Mouse (Mus musculus) Patski (cell line): ENCODE data around the gene Spred2. TPM values are rescaled to one million over a fixed set of nuclear protein-coding genes. Genes with fewer than 3 reads are reported as not detected.
A peak's percentile ranks its signal among the peaks of the same experiment; 100 is the strongest.

Source experiments
- ATAC-seq: fragments of 100-300 bp; one replicate; pipeline ENCODE4 v1.8.0; 2021
- CTCF ChIA-PET: fragments of 350-600 bp; sonication (Branson Sonifier 250); formaldehyde crosslinking; loops from one replicate; lab custom pipeline; 2022; ENCODE audit warnings: inconsistent platforms; lab: Charles Lee
- POLR2A ChIA-PET: fragments of 350-600 bp; sonication (Branson Sonifier 250); formaldehyde crosslinking; loops from one replicate; lab custom pipeline; 2022; ENCODE audit warnings: antibody characterized with exemption, inconsistent platforms; lab: Charles Lee
- DNase-seq: peaks from one replicate; pipeline ENCODE4 v3.0.0-alpha.2; 2011; ENCODE audit warnings: low read depth, low spot score
- H3K27me3 ChIP-seq: fragments of 371-371 bp; one replicate; pipeline ENCODE4 v1.5.1; 2021
- CTCF ChIP-seq: fragments of 100-300 bp; IDR thresholded peaks from one replicate; pipeline ENCODE4 v1.5.1; 2021
- in situ Hi-C: fragments of 300-500 bp; cut with MboI; formaldehyde crosslinking; loops from 3 replicates; pipeline ENCODE4 v1.11.1; 2018; ENCODE audit warnings: low pct_unique_long_range_greater_than_20kb, mixed read lengths
- polyA plus RNA-seq: library from polyadenylated mRNA; unstranded; gene quantifications from one replicate; pipeline ENCODE4 v1.2.3, GENCODE M21; 2021

The Spred2 gene
- polyA plus RNA-seq, 1 experiment from 2014 or later: 37.4 TPM

DNA sequence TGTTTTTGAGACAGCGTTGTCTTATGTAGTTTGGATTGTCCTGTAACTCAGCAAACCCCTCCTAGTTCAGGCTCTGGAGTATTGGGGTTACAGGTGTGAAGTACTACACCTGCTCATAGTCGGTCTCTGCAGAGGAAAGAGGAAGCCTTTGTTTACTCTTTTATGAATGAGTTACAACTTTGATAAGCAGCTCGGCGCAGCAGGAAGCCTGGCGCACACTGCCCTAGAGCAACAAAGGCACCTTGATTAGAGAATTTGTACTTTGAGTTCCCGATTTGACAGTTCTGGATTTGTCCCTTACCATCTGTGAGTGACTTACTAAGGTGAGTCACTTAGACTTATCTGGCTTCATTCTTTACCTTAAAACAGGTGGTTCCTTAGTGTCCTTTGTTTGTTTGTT lies 12.0 kb upstream of the Spred2 start:
- no peak for DNase-seq
- POLR2A ChIA-PET: interaction anchor here (0.6 kb wide), 1 partner anchor 1450 kb away, joined by 3 read pairs; no protein-coding TSS in a partner anchor
- TF ChIP-seq CTCF: no peak
- CTCF ChIA-PET: interaction anchor here (0.8 kb wide), 1 partner anchor 10 kb away, joined by 4 read pairs; no protein-coding TSS in a partner anchor
- in situ Hi-C loops: no loop called here
- ATAC-seq: no peak
- no peaks in the 10 kb centered on the region for H3K27me3 ChIP-seq

DNA sequence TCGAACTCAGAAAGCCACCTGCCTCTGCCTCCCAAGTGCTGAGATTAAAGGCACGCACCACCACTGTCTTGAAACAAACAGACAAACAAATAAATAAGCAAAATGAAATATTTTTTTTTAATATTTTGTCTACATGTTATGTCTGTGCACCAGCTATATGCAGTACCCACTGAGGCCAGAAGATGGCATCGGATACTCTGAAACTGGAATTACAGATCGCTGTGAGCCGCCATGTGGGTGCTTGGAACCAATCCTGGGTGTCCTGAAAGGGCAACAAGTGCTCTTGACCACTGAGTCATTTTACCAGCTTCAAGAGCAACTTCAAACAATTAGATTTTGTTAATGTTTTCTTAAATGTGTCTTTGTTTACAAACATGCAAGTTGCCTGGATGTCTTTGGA lies 11.5 kb upstream of the Spred2 start:
- in situ Hi-C loops: no loop called here
- POLR2A ChIA-PET: no interaction called here
- no peaks in the 10 kb centered on the region for H3K27me3 ChIP-seq
- CTCF ChIA-PET: no interaction called here
- DNase-seq (no peak), ATAC-seq (no peak)
- peak; percentile 50 for TF ChIP-seq CTCF

DNA sequence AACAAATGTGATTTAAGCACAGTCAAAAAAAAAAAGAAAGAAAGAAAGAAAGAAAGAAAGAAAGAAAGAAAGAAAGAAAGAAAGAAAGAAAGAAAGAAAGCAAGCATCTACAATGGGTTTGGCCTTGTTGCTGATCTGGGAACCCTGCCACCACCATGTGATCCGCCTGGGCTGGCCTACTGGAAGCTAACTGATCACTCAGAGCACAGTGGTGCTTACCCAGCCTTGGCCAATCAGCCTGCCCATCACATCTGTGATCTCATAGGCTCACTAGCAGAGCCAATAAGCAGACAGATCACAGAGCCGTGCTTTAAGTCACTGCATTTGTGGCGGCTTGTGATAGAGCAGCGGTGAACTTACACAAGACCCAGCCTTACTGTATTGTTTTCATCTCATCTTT lies 10.4 kb upstream of the Spred2 start:
- in situ Hi-C loops: no loop called here
- CTCF ChIA-PET: no interaction called here
- no peak for TF ChIP-seq CTCF
- ATAC-seq: no peak
- H3K27me3 ChIP-seq: no peaks in the 10 kb centered on the region
- POLR2A ChIA-PET: interaction anchor here (0.6 kb wide), 1 partner anchor 126 kb away, joined by 5 read pairs; no protein-coding TSS in a partner anchor
- no peak for DNase-seq

DNA sequence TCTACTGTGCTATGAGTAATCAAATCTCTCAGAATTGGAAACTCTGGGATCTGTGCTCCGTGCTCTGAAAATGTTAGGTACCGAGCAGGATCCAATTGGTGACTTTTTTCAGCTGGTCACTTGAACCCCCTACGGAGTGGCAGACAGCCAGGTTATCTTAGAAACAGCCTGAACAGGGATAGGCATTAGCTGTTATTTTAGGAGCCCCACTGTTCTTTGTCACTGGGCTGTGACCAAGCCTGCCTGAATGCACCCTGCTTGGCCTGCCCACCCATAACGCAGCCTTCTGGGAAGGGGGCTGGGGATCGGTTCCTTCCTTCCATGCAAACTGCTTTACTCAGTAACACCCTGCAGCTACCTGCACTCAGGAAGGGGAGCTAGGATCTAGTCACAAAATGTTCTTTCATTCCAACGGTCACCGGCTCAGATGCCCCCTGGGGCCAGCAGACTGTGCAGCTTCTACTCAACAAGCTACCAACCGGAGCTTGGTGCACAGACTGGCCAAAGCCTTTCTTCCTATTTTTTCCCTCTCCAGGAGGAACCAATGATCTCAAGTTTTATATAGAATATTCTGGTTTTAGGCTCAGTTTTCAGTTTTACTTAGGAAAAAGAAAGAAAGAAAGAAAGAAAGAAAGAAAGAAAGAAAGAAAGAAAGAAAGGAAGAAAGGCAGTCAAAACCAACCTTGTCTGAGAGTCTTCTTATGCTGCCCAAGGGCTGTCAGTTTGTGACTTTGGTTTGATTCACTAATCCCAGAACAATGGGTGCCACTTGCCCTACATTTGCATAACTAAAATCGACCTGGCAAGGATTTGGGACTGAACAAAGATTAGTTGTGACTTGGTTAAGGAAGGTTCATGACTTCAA lies 6.6 kb upstream of the Spred2 start:
- DNase-seq (peak; percentile 95), ATAC-seq (peak; percentile 31)
- H3K27me3 ChIP-seq: no peaks in the 10 kb centered on the region
- TF ChIP-seq CTCF: no peak
- ChIA-PET CTCF (interaction anchor here (0.9 to 2.0 kb wide), 7 partner anchors 47 to 155 kb away, joined by 3 to 5 read pairs (median 3); no protein-coding TSS in a partner anchor), POLR2A (interaction anchor here (0.8 to 1.0 kb wide), 2 partner anchors 8 to 24 kb away, joined by 3 read pairs; no protein-coding TSS in a partner anchor)
- in situ Hi-C loops: no loop called here

DNA sequence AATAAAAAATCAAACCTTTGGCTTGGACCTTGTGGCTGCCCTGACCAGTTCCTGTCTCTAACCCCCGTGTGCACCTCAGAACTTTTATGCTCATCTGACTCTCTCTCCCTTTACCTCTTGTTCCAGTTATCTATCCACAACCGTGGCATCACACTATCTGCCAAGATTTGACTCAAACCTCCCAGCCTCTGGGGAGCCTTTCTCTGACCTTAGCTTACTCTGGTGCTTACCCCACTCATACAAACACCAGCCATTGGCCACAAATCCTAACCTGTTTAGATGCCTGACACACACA lies 6.0 kb upstream of the Spred2 start:
- DNase-seq (no peak), ATAC-seq (no peak)
- in situ Hi-C loops: no loop called here
- no peak for TF ChIP-seq CTCF
- ChIA-PET CTCF (interaction anchor here (0.9 to 2.0 kb wide), 4 partner anchors 48 to 154 kb away, joined by 3 to 5 read pairs (median 3); no protein-coding TSS in a partner anchor), POLR2A (interaction anchor here (0.6 to 1.6 kb wide), 2 partner anchors 86 to 103 kb away, joined by 3 to 4 read pairs; no protein-coding TSS in a partner anchor)
- no peaks in the 10 kb centered on the region for H3K27me3 ChIP-seq

DNA sequence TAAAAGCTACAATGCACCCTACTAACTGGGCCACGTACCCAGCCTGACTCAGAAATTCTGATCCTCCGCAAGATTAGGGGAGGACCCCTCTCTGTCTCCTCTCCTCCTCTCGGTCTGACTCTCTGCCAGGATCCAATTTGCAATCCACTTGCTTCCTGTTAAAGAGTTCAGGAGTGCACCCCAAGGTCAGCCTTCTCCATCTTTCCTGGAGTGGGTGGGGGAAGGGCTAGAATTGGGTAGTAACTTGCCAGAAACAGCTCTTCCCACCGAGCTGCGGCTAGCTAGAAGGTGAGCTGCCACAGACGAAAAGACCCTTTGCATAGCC lies 4.8 kb upstream of the Spred2 start:
- CTCF ChIA-PET: interaction anchor here (1.7 to 1.8 kb wide), 3 partner anchors 26 to 152 kb away, joined by 3 to 11 read pairs (median 11); no protein-coding TSS in a partner anchor
- DNase-seq: no peak
- H3K27me3 ChIP-seq: no peaks in the 10 kb centered on the region
- TF ChIP-seq CTCF: no peak
- POLR2A ChIA-PET: interaction anchor here (1.6 kb wide), 2 partner anchors 87 to 193 kb away, joined by 4 read pairs; partner anchors contain the start of gene Actr2
- in situ Hi-C loops: no loop called here
- ATAC-seq: no peak

DNA sequence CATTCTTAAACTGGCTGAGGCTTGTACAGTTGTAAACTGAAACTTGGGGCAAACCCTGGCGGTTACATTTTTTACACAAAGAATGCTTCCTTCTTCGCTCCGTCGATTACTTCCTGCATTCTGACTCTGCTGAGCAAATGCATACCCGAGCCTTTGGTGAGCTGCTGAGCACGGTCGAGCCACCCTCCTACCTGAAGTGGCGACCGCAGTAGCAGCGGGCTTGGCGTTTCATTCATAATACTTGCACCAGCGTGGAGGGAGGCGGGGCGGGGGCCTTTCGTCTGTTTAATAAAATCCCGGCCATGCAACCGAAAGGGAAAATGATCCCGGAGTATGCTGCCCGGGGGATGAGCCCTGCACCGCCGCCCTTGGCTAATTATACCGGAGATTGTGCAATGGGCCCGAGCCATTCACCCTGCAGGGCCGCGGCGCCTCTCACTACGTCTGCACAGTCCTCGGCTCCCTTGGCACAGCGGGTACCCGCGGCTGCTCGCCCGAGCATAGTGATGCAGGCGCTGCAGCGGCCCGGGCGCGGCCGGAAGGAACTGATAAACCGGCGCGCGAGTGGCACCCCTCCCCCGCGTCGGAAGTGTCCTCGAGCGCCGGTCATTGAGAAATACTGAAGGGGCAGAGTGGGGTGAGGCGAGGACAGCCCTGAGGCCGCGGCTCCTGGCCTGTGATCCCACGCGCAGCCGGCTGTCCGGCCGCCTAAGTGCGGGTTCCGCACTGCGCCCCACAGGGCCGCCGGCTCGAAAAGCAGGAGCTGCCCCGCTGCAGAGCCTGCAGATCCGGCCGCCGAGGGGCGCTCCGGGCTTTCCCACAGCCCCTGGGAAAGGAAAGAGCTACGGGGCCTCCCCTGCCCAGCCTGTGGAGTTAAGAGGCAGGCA lies 4.1 kb upstream of the Spred2 start:
- TF ChIP-seq CTCF: no peak
- no peaks in the 10 kb centered on the region for H3K27me3 ChIP-seq
- DNase-seq: peak; percentile 63
- ChIA-PET CTCF (interaction anchor here (0.6 to 1.8 kb wide), 6 partner anchors 26 to 338 kb away, joined by 3 to 11 read pairs (median 3); no protein-coding TSS in a partner anchor), POLR2A (interaction anchor here (0.7 to 1.6 kb wide), 5 partner anchors 88 to 192 kb away, joined by 3 to 4 read pairs (median 3); partner anchors contain the start of gene Actr2)
- in situ Hi-C loops: loop anchor here (5.0 kb wide), 3 partner anchors 88 to 152 kb away; no protein-coding TSS in a partner anchor
- ATAC-seq: peak; percentile 66

DNA sequence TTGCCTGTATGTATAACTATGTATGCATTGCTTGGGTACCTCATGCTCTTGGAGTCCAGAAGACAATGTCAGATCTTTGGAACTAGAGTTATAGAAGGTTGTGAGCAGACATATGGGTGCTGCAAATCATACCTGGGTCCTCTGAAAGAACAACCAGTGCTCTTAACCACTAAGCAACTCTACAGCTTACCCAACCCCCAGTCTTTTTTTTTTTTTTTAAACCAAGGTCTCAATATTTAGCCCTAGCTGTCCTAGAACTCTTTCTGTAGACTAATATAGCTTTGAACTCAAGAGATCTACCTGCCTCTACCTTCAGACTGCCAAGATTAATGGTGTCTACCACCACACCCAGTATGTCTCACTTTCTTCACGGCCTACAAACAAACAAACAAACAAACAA lies 2.5 kb upstream of the Spred2 start:
- POLR2A ChIA-PET: no interaction called here
- in situ Hi-C loops: loop anchor here (5.0 kb wide), 3 partner anchors 89 to 151 kb away; no protein-coding TSS in a partner anchor
- no peak for DNase-seq
- H3K27me3 ChIP-seq: no peaks in the 10 kb centered on the region
- TF ChIP-seq CTCF: no peak
- no peak for ATAC-seq
- CTCF ChIA-PET: interaction anchor here (1.2 to 1.3 kb wide), 2 partner anchors 56 to 92 kb away, joined by 3 to 4 read pairs; no protein-coding TSS in a partner anchor

DNA sequence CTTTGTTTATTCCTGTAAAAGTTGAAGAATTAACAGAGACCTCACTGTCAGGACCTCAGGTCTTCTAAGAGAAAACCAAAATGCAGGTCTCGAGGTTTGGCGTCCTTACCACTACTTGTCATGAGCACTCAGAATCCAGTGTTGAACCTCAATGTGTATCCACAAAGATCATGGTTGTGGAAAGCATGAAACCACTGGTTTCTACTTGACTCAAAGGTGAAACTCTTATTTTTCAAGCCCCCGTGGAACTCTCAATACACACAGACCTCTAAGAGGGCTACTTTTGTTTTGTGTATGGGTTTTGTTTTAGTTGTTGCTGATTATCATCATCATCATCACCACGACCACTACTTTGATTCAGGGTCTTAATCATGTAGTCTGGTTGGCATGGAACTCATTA lies 2.0 kb upstream of the Spred2 start:
- CTCF ChIA-PET: interaction anchor here (1.2 to 1.3 kb wide), 2 partner anchors 57 to 93 kb away, joined by 3 to 4 read pairs; no protein-coding TSS in a partner anchor
- no peak for TF ChIP-seq CTCF
- no peaks in the 10 kb centered on the region for H3K27me3 ChIP-seq
- POLR2A ChIA-PET: no interaction called here
- in situ Hi-C loops: loop anchor here (5.0 kb wide), 3 partner anchors 90 to 150 kb away; no protein-coding TSS in a partner anchor
- DNase-seq: no peak
- ATAC-seq: no peak
